Mouse (Mus musculus): ENCODE results near the gene Senp1. TPM values are rescaled to one million over a fixed set of nuclear protein-coding genes. Genes with fewer than 3 reads are reported as not detected.

The Senp1 gene
- 23.3 and 30.6 TPM in 2 replicates for polyA plus RNA-seq (2011; ENCODE audit: insufficient read length, low read depth, missing spikeins)

DNA sequence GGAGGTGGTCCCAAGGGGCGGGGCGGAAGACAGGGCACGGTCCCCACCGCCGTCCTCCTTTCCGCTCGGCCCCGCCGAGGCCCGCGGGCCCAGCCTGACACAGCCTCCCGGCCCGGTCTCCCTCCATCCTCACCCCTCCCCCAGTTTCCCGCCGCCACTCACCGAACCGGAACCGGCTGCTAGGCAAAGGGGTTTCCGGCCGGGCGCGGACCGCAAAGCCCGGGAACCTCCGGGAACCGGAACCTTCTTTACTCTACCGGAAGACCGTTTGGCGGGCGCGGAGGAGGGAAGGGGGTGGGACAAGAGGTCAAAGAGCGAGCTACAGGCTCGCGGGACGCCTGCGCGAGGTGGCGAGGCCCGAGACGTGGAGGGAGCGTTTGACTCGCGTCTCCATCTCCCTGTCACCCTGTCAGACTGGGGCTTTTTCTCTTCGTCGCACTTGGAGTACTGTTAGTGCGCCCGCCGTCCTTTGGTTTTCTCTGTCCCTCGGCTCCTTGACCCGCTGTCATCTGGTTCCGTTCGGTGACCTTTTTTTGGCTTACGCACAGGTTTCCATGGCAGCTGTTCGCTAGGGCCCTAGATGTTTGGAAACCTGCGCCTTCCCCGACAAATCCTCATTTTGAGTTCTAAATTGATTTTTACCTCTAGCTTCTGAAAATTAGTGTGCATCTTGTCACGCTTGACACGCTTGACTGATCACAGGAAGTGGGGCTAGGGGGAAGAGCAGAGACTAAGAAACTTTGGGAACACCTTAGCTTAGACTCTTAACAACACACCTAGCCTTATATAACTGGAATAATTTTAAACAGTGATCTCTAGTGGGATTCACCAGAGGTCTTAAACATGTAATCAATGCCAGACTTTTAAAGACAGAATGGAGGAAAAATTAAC is at the start of gene Senp1:
Gene Senp1, minus strand, starts transcription at position 624 of the 891 bp plus-strand sequence.
- peak within 1 kb of the TSS; percentile 100 for H3K4me3 ChIP-seq (ENCODE audit: insufficient read depth, low read length)
- TF ChIP-seq CTCF (IDR thresholded peaks at IDR 0.05; ENCODE audit: borderline replicate concordance, insufficient read depth, low read length) (no peak), POLR2A (IDR thresholded peaks at IDR 0.05; ENCODE audit: low read depth, low read length) (peak; percentile 62)
- peak within 1 kb of the TSS; percentile 84 for H3K27ac ChIP-seq (ENCODE audit: insufficient read depth, low read length)
- H3K4me1 ChIP-seq (ENCODE audit: control insufficient read depth, insufficient read depth, low read length), result no peaks in the 10 kb centered on the region

DNA sequence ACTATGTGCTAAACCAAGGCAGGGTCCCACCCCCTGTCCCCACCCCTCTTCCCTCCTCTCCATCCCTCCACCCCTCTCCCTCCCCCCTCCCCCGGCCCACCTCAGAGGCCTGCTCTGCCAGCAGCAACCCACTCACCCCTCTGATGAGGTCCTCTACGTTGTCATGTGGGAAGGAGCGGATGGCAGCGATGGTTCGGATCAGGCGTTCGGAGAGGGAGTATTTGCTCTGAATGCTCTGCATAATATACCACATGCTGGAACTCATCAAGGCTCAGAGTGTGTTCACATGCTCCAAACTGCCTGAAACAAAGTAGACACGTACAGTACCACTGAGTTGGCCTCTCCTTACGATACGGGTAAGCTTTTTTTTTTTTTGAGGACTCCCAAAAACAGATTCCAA is 49.0 kb upstream of the Senp1 start:
- TF ChIP-seq POLR2A (IDR thresholded peaks at IDR 0.05; ENCODE audit: low read depth, low read length) (no peak), CTCF (IDR thresholded peaks at IDR 0.05; ENCODE audit: borderline replicate concordance, insufficient read depth, low read length) (no peak)
- H3K27ac ChIP-seq (ENCODE audit: insufficient read depth, low read length), result no peak overlapping the region
- no peak overlapping the region for H3K4me3 ChIP-seq (ENCODE audit: insufficient read depth, low read length)
- peaks cover 2% of the 10 kb centered on the region; the same call in 1 of the 2 replicates for H3K4me1 ChIP-seq (ENCODE audit: control insufficient read depth, insufficient read depth, low read length)

DNA sequence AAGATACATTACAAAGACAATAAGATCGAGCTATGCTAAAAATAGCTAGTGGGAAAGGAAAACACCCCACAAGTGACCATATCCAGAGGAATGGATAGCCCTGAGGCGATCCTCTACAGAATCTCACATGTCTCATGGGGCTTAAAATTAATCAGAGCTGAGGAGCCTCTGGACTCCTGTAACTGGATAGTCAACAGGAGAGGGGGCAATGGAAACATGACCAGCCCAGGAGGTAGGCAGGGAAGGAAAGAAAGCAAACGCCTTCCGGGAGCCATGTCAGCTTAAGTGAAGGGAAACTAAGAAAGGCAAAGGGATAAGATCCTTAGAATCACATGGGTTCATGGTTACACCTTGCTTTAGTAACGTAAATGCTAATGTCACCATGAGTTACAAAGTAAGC is 47.3 kb upstream of the Senp1 start:
- TF ChIP-seq POLR2A (IDR thresholded peaks at IDR 0.05; ENCODE audit: low read depth, low read length), result no peak
- no peak for TF ChIP-seq CTCF (IDR thresholded peaks at IDR 0.05; ENCODE audit: borderline replicate concordance, insufficient read depth, low read length)
- Histone ChIP-seq H3K4me3 (ENCODE audit: insufficient read depth, low read length) (no peak overlapping the region), H3K4me1 (ENCODE audit: control insufficient read depth, insufficient read depth, low read length) (peaks cover 1% of the 10 kb centered on the region; the same call in 1 of the 2 replicates), H3K27ac (ENCODE audit: insufficient read depth, low read length) (no peak overlapping the region)

DNA sequence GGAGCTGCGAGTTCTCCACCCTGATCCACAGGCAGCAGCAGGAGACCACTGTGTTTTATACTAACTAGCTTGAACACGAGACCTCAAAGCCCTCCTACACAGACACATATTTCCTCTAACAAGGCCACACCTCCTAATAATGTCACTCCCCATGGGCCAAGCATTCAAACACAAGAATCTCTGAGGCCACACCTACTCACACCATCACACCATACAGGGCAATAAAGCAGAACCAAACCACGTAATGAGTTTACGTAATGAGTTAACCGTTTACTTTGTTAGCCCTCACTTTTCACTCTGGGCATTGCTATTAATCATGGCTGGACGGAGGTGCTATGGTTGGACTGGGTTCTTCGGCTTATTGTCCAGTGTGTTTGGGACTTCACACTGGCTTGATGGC is 46.2 kb upstream of the Senp1 start:
- no peak overlapping the region for H3K4me3 ChIP-seq (ENCODE audit: insufficient read depth, low read length)
- no peak overlapping the region for H3K27ac ChIP-seq (ENCODE audit: insufficient read depth, low read length)
- no peak for TF ChIP-seq CTCF (IDR thresholded peaks at IDR 0.05; ENCODE audit: borderline replicate concordance, insufficient read depth, low read length)
- TF ChIP-seq POLR2A (IDR thresholded peaks at IDR 0.05; ENCODE audit: low read depth, low read length), result no peak
- H3K4me1 ChIP-seq (ENCODE audit: control insufficient read depth, insufficient read depth, low read length), result no peaks in the 10 kb centered on the region

DNA sequence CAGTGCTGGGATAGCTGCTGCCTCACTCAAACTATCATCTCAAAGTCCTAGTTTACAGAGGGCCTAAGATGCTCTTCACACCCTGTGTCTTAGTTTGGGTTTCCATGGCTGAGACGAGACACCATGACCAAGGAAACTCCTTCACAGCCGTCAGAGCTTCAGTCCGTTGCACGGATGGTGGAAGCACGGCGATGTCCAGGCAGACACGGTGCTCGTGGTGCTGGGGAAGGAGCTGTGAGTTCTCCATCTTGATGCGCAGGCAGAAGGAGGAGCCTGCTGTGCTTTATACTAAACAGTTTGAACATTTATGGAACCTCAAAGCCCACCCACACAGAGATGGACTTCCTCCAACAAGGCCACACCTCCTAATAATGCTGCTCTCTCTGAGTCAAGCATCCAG is 43.3 kb upstream of the Senp1 start:
- TF ChIP-seq POLR2A (IDR thresholded peaks at IDR 0.05; ENCODE audit: low read depth, low read length) (no peak), CTCF (IDR thresholded peaks at IDR 0.05; ENCODE audit: borderline replicate concordance, insufficient read depth, low read length) (no peak)
- H3K4me3 ChIP-seq (ENCODE audit: insufficient read depth, low read length), result no peak overlapping the region
- H3K27ac ChIP-seq (ENCODE audit: insufficient read depth, low read length), result no peak overlapping the region
- no peaks in the 10 kb centered on the region for H3K4me1 ChIP-seq (ENCODE audit: control insufficient read depth, insufficient read depth, low read length)

DNA sequence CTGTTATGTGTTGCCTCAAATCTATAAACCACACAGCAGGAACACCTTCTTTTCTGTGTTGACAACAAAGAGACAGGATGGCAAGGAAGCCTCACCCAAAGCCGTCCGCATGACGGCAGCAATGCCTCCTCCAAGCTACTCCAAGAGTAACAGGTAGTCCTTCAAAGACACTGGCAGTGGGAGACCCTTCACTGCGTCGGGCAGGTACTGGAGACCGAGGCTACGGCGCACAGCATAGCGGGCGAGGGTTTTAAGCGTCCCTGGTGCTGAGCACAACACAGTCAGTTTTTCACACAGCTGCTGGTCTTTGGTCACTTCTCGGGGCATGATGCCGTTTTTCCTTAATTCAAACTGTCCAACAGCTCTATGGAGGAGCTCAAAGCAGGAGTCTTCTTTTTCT is 42.1 kb upstream of the Senp1 start:
- H3K27ac ChIP-seq (ENCODE audit: insufficient read depth, low read length), result no peak overlapping the region
- no peaks in the 10 kb centered on the region for H3K4me1 ChIP-seq (ENCODE audit: control insufficient read depth, insufficient read depth, low read length)
- no peak overlapping the region for H3K4me3 ChIP-seq (ENCODE audit: insufficient read depth, low read length)
- no peak for TF ChIP-seq POLR2A (IDR thresholded peaks at IDR 0.05; ENCODE audit: low read depth, low read length)
- TF ChIP-seq CTCF (IDR thresholded peaks at IDR 0.05; ENCODE audit: borderline replicate concordance, insufficient read depth, low read length), result no peak

DNA sequence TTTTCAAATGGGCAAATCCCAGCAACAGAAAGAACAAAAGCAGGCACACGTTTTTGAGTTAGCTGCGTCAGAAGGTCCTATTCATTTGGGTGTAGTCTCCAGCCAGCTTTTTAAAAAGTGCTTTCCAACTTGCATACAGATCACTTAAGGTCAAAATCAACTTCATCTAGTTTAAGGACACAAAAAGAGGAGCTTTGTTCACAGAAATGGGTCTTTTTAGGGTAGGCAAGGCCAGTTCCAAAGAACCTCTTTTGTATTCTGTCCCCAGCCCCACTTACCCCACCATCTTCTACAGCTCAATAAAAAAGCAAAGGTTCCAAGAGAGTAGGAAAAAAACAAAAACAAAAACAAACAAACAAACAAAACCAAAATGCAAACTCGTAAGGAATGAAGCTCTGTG is 41.1 kb upstream of the Senp1 start:
- no peaks in the 10 kb centered on the region for H3K4me1 ChIP-seq (ENCODE audit: control insufficient read depth, insufficient read depth, low read length)
- no peak for TF ChIP-seq POLR2A (IDR thresholded peaks at IDR 0.05; ENCODE audit: low read depth, low read length)
- TF ChIP-seq CTCF (IDR thresholded peaks at IDR 0.05; ENCODE audit: borderline replicate concordance, insufficient read depth, low read length), result no peak
- no peak overlapping the region for H3K4me3 ChIP-seq (ENCODE audit: insufficient read depth, low read length)
- no peak overlapping the region for H3K27ac ChIP-seq (ENCODE audit: insufficient read depth, low read length)

DNA sequence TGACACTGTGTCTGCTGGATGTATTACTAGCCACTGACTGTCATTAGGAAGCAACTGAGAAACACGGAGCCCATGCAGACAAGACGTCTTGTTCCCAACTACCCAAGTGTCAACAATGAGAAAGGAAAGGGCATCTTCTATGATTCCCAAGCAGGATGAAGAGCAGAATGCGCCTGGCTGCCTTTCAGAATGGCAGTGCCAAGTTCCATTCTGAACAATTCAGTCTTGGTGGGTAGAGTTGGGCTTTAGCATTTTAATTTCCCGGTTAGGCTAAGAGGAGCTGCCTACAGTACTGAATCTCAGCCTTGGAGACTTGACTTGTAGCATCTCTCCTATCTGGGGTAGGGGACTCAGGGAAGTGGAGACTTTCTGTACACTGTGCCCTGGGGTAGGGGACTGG is 40.5 kb upstream of the Senp1 start:
- H3K4me1 ChIP-seq (ENCODE audit: control insufficient read depth, insufficient read depth, low read length), result no peaks in the 10 kb centered on the region
- no peak overlapping the region for H3K4me3 ChIP-seq (ENCODE audit: insufficient read depth, low read length)
- TF ChIP-seq CTCF (IDR thresholded peaks at IDR 0.05; ENCODE audit: borderline replicate concordance, insufficient read depth, low read length) (no peak), POLR2A (IDR thresholded peaks at IDR 0.05; ENCODE audit: low read depth, low read length) (no peak)
- H3K27ac ChIP-seq (ENCODE audit: insufficient read depth, low read length), result no peak overlapping the region

DNA sequence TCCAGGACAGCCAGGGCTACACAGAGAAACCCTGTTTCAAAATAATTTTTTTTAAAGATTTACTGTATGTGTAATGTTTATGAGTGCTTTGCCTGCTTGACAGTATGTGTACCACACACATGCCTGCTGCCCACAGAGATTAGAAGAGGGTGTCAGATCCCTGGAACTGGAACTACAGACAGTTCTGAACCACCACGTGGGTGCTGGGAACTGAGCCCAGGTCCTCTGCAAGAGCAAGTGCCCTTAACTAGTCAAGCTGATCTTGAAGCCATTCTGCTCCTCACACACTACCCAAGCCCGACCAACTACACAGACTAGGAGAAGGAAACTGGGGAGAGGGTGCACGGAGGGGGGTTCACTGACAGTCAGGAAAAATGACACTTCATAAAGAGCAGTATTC is 39.9 kb upstream of the Senp1 start:
- Histone ChIP-seq H3K4me3 (ENCODE audit: insufficient read depth, low read length) (no peak overlapping the region), H3K27ac (ENCODE audit: insufficient read depth, low read length) (no peak overlapping the region), H3K4me1 (ENCODE audit: control insufficient read depth, insufficient read depth, low read length) (no peaks in the 10 kb centered on the region)
- TF ChIP-seq CTCF (IDR thresholded peaks at IDR 0.05; ENCODE audit: borderline replicate concordance, insufficient read depth, low read length) (no peak), POLR2A (IDR thresholded peaks at IDR 0.05; ENCODE audit: low read depth, low read length) (no peak)

DNA sequence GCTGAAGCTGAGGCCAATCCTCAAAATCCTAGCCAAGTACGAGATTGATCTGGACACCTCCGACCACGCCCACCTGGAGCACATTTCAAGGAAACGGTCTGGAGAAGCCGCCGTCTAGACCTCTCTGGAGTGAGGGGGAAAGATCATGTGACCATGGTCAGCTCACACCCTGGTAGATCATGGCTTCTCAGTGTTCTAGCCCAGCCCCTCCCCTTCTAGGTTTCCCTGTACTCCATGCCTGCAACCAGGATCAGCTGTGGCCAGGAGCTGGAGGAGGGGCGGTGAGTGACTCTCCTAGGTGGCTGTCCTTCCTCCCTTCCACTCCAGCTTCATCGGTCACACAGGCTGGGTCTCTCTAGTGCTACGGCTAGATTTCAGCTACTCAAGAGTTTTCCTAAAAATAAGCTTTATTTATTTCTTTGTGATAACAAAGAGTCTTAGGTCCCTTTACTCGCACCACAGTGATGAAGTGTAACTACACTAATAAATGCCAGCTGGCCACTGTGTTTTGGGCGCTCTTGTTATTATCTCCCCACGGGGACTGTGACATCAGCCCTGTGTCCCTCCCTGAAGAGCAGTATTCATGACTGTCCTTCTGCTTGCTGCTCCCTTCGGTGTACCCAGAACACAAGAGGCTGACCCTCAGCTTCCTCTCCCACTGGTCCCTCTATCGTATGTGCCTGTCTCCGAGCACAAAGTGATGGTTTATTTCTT is 38.6 kb upstream of the Senp1 start:
- H3K4me3 ChIP-seq (ENCODE audit: insufficient read depth, low read length), result no peak overlapping the region
- H3K4me1 ChIP-seq (ENCODE audit: control insufficient read depth, insufficient read depth, low read length), result no peaks in the 10 kb centered on the region
- no peak overlapping the region for H3K27ac ChIP-seq (ENCODE audit: insufficient read depth, low read length)
- no peak for TF ChIP-seq POLR2A (IDR thresholded peaks at IDR 0.05; ENCODE audit: low read depth, low read length)
